Mouse (Mus musculus) retina, postnatal 7 days (tissue): ENCODE measurements around the gene Rmi1.
"Not testable (repeated sequence)": the region's sequence is repeated elsewhere in the genome, so short reads cannot be mapped to it uniquely, and the experiment has no call there.

Experiments used
- DNase-seq: peaks from one replicate; pipeline ENCODE4 v3.0.0-alpha.2; 2012; ENCODE audit warnings: low read depth, low spot score

Rmi1 gene

DNA sequence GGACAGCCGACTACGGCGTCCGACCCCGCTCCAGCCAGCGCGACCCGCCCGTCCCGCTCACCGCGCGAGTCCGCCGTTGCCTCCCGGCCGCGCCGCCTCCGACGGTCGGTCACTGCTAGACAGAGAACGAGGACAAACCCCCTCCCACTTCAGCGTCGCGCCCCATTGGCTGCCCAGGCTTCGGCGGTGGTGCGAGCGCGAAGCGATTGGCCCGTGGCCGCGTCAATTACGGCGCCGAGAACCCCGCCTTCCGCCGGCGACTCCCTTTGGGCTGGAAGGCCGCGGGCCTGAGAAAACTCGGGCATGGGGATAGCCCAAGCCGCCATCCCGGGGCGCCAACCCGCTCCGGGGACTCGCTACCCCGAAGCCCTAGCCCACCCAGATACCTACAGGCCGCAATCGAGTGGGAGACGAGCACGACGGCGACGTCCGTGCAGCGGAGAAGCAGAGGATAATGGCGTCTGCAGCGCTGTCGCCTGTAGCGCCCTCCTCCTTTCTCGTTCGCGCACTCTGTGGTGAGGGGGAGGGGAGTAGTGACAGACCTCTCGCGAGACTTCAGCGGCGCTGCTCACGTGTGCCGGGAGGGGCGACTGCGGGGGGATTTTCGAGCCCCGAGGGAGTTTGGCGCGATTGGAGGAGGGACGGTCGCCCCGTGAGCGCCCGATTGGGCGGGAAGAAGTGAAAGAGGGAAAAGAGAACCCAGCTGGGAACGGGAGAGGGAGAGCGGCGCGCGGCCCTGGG lies at the start of gene Rmi1:
TSS of gene Rmi1 (plus strand) at position 246 of the 741 bp plus-strand sequence.
- peak; percentile 98 for DNase-seq

DNA sequence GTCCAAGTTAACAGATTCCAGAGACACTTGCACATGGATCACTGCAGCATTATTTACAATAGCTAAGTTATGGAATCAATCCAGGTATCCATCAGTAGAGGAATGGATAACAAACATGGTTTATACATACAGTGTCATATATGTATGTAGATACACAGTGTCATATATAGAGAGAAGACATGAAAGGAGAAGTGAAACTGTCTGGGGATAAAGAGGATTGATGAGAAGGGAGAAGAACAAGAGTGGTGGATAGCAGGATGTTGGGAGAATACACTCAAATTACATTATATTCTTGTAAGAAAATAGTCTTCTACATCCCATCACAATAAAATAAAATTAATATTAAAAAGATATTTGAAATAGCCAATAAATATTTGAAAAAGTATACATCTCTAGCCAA lies 49.1 kb upstream of the Rmi1 start:
- no peak for DNase-seq

DNA sequence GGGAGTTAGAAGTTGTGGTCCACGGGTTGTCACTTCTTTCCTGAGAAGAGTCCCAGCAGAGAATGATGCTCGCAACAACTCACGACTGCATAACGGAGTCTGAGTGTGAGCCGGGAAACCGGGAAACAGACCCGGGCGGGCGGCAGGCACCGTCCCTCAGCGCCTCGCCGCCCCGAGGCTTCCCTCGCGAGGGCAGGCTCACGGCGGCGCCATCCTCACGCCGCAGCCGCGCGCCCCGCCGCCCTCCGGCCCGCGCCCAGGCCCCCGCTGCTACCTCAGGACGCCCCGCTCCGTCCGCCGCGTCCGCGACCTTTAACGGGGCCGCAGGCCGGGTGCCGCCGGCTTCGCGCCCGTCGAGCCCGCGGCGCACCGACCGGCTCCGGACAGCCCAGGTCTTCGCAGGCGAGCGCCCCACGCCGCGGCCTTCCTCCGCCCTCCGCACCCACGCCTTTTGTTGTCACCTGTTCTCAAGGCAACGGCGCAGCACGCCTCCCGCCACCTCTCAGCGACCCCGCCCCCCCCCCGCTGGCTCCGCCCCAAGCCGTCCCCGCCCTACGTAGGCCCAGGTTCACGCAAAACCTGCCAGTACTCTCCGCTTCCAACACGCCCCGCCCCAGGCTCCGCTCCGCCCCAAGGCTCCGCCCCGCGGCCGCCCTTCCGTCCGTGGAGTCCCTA lies 43.3 kb upstream of the Rmi1 start, which contains the start of gene Kif27:
TSS of gene Kif27 (minus strand) at position 494 of the 675 bp plus-strand sequence.
- DNase-seq: peak; percentile 82

DNA sequence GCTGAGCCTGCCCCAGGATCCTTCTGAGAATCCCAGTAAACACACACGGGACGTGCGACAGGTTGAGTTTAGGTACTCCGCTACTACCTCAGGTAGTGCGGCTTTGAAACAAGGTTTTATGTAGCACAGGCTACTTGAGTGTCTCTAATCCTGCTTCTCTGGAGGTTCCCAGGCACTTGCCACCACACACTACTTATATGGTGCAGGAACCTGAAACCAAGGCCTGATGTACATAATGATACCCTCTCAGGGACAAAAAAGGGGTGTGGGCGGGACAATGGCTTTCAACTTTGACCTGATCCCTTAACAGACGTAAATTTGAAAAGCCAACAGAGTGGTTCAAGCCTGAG lies 42.8 kb upstream of the Rmi1 start:
- DNase-seq: no peak

DNA sequence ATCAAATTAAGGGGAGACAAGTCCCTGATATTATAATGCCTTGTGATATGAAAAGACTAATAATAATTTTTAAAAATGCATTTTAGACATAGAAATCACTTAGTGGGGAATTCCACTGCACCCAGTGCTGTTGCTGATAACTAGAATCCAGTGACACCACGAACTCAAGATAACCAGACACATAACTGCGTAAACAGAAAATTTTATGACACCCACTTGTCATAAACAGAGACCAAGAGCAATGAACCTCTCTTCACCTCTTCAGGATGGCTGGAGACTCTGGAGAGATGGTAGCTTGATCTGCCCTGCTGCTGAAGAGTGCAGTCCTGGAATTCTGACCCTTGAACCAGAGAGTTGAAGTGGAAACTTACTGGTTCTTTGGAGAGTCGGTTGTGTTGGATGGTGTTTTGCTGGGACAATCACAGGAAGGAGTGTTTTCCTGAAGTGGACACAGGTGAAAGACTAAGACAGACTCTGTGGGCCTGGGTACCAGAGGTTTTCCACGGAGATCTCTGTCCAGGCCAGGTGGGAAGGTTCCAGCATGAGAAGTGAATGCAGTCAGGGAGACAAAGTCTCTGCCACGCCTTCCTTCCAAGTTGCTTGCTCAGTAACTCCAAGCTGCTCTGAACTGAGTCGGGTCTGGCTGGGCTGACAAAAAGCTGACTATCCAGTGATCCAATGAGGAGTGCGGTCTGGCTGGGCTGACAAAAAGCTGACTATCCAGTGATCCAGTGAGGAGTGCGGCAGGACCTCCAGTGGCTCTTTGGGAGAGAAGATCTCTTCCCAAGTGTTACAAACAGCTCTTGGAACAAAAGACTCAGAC lies 37.5 kb upstream of the Rmi1 start:
- DNase-seq: no peak

DNA sequence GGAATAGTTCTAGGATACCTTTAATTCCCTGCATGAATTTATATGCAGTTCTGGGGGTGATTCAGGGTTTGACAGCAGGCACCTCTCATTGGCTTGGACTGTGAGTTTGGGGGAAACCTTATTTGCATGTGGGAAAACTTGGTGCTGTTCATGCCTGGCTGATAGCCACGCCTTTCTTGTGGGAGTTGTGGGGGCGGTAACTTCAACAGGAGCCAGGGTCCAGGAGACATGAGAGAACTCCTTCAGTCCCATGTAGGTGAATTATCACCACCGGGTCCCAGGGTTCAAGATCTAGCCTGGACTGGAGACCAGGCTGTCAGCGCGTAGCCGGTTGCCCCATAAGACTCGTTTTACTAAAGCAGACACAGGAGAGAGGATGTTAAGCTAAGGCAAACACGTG lies 36.9 kb upstream of the Rmi1 start:
- DNase-seq: not testable (repeated sequence)

DNA sequence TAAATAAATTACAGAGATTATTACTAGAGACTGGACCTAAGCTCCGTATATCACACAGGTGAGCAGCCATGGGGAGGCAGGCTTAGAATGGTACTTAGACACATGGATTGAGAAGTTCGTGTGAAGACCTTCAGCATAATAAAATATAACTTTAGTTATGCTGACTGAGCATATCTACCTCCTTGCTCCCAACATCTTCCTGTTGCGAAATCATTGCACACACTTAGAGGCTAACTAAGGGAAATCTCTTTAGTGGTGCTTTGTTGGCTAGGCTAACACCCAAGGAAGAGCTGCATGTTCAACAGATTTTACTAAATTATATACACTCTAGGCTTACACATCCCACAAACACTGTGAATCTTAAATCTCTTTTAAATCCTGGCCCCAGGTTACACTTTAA lies 35.7 kb upstream of the Rmi1 start:
- DNase-seq: no peak

DNA sequence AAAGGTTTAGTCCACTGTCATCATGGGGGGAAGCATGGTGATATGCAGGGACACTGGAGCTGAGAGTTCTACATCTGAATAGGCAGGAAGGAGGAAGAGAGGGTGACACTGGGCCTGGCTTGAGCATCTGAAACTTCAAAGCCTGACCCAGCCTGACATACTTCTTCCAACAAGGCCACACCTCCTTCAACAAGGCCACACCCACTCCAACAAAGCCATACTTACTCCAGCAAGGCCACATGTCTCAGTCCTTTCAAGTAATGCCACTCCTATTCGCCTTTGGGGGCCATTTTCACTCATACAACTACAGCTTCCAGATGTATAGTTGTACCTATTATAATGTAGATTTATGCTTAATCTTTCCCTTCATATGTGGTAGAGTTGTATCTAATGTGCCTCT lies 34.4 kb upstream of the Rmi1 start:
- DNase-seq: no peak

DNA sequence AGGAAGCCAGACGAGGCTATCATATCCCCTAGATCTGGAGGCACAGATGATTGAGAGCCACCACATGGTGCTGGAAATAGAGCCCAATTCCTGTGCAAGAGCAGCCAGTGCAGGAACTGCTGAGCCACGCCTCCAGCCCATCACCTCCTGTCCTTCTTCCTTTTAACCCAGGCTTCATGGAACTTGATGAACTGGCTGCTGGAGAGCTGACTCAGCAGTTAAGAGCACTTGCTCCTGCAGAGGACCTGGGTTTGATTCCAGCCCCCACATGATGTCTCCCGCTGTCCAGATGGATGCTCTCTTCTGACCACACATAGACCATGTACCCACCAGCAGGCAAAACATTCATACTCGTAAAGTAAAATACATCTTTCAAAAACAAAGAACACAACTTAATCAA lies 33.2 kb upstream of the Rmi1 start:
- no peak for DNase-seq

DNA sequence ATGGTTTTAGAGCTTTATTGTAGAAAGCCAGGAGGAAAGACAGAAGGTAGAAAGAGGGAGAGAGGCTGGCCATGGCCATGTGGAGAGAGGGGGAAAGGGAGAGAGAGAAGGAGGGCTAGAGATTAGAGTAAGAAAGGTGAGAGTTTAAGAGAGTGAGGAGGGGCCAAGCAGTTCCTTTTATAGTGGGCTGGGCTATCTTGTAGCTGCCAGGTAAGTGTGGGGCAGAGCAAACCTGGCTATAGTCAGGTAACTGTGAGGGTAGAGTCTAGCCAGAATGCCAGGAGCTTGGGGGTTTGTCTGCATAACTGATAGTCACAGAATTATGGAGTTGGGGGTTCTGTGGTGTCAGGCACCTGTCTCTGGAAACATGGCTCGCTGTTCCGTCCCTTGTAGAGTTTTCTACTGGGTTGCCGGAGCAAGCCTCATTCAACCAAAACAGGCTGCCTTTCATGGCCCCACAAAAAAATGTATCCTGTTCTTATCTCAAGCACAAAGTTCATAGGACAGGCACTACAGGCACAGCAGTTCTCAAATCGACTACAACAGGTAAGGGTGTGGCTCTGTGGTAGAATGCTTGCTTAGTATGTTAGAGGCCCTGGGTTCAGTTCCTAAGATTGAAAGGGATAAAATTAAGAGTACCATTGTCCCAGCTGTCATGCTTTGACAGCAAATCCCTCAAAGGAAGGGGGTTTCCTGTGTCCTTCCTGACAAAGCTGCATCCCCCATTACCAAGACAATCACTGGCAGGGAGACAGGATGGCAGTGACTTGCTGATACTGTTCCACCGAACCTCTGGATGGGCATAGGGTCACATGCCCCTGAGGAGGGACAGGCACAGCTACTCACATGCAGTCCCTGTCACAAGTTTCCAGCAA lies 29.5 kb upstream of the Rmi1 start:
- no peak for DNase-seq

DNA sequence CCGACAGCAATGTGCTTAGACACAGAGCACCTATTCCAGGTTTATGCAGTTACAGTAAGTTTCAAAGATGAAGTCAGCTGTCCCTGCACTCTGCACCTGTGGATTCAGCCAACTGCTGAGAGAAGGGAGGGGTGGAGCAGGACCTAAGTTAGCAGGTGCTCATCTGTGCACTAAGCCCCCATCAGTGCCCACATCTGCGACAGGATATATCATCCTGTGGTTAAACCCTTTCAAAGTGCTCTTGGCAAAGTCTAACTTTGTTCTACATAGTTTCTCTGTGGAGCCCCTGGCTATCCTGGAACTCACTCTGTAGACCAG lies 28.9 kb upstream of the Rmi1 start:
- DNase-seq: no peak

DNA sequence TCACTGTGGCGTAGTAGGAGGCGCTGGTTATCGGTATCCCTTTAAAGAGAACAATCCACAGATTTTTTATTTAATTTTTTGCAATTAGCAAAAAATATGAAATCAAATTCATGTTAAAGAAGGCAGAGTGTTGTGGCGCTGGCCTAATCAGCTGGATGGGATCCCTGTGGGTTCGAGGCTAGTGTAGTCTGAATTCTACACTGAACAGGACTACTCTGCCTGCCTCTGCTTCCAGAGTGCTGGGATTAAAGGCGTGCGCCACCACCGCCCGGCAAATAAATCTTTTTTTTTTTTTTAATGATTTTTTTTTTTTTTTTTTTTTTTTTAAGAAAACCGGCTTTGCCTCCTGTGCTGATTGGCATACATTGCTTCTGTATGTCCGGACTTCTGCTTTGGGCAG lies 17.7 kb upstream of the Rmi1 start:
- no peak for DNase-seq

DNA sequence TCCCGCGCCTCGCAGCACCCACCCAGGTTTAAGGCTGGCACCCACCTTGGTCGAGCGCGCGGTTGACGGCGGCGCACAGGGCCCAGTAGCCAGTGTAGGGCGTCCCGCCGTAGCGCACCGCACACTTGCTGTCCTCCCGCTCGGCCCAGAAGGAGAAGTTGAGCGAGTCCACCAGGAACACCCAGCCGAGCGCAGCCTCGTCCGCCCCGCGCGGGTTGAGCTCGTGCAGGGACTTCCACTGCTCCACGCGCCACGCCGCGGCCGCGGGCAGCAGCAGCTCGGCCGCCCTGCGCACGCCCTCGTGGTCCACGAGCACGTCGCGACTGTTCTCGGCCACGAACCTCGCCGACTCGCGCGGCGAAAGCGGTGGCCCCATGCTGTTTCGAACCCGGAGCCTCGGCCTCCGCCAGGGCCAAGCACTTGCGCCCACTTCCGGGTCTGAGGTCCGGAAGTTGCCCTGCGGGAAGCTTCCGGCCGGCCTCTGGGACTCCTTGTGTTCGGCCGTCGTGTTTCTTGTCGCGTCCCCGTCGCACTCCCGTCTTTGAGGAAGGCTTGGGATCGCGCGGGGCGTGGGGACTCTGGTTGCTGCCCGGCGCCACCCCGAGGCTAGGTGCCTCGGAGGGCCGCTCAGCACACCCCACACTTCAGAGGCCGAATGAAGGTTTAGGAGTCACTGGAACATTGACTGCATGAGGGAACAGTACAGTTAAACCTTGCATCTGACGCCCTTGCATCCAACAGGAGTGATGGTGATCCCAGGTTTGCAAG lies 17.1 kb upstream of the Rmi1 start, which contains the start of gene 2210016F16Rik:
TSS of gene 2210016F16Rik (minus strand) at position 447 of the 768 bp plus-strand sequence.
- DNase-seq: peak; percentile 43

DNA sequence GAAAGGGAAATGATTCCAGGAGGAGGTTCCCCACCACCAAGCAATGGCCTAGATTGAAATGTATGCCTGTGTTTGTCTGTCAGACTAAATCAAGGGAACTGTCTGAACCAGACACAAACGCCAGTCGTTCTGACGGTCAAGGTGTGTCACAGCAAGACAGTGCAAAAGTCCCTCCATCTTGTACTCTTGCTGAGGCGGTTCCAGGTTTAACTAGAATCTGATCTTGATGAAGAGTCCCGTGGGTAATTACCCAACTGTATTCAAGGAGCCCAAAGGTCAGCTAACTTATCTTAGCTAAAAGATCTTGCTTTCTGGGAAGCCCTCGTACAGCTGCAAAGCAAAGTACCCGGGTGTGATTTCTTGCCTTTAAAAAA lies 16.5 kb upstream of the Rmi1 start:
- DNase-seq: no peak

DNA sequence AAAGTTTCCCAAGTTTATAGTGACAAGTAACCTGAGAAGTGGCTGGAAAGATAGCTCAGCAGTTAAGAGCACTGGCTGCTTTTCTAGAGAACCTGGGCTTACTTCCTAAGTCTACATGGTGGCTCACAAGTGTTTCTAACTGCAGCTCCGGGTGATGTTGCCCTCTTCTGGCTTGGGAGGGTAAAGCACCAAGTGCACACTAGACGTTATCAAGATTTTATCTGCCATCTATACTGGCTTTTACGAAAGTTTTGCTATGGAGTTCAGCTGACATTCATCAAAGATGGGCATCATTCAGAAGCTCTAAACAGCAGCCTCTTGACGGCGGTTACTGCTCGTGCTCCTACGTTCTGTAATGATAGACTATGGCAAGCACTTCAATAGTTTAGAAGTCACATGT lies 14.1 kb upstream of the Rmi1 start:
- peak; percentile 33 for DNase-seq

DNA sequence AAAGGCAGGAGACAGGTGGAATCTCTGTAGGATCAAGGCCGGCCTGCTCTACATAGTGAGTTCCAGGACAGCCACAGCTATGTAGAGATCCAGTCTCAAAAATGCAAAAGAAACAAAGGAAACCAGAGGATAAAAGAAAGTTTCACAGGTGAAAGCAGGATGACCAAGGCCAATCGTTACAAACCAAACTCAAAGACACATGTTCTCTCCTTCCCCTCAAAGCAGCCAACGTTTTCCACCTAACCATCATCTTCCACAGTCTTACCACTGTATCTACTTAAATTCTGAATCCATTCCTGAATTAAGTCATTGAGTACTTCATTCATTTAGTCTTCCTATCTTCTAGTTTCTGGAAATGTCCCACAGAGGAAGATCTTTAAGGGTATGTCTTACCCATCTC lies 13.7 kb upstream of the Rmi1 start:
- no peak for DNase-seq

DNA sequence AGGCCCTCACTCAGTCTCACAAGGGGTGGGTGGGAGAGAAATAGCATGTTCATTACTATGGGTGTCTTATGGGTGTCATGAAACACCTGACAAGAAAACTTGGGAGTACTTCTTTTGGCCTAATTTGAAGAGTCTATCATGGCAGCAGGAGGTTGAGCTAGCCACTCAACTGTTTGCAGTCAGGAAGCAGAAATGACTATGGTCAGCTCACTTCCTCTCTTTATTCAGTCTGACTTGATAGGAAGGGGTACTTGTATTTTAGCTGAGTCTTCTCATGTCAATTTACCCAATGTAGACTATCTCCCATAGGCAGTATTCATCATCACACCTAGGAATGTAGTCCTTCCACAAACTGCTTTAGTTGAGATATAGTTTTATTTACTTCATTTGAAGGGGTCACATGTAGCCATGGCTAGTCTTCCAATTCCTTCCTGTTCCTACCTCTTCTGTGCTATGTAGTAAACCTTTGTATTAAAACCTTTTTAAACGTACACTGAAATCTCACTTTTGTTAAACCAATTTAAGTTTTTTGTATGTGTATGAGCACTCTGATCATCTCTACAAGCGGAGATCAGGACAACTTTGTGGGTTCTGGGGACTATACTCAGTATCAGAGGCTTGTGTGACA lies 12.6 kb upstream of the Rmi1 start:
- no peak for DNase-seq

DNA sequence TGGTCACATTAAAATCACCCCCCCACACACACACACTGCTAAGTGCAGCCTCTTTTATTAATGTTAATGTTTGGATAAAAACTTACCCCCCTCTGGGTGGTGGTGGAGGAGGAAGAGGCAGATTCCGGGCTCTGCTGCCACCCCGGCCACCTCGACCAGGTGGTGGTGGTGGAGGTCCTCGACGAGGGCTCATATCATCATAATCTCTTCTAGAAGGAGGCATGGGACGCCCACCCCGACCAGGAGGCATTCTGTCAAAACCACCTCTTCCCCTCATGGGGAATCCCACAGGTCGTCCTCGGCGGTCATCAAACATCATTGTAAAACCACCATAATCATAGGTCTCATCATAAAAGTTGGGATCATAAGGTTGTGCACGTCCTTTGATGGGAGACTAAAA lies 7.7 kb upstream of the Rmi1 start:
- not testable (repeated sequence) for DNase-seq

DNA sequence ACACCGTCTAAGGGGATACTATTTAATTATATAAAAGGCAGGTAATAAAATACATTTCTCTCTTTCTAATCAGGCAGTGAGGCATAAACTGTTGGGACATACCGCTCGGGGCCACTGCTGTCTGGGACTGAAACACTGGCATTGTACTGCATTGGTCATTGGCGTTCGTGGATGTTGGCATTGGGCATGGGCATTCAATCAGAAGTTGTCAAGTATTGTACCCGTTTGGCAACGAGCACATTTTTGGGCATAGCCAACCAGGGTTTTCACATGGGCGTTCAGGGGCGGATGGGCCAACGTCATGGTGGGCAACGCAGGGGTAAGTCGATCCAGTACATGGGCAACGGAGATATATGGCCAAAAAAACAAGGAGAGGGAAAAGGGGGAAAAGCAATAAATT lies 4.4 kb upstream of the Rmi1 start:
- DNase-seq: no peak

DNA sequence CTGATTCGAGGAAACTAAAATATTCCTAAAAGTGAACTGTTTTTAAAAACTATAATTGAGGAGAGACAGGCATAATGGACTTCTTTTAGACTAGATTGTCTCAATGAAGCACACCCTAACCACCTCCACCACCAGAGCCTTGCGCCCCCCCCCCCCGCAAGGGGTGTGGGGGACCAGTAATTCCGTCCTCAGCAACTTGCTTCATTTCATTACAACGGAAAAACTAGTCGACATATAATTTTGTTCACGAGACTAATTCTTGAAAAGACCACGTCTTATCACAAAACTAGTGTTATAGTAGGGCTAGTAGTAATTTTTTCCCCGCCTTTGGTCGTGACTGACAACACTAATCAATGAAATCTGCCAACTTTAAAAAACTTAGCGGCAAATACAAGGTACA lies 1.5 kb upstream of the Rmi1 start:
- no peak for DNase-seq
